Mouse (Mus musculus) liver, embryonic 16.5 days (tissue): ENCODE results near the gene Prss35. TPM values are rescaled to one million over a fixed set of nuclear protein-coding genes. Genes with fewer than 3 reads are reported as not detected.

Source experiments
- ATAC-seq: fragments of 200-750 bp; cut with Nextera tagmentation; 2 replicates; pipeline ENCODE4 v1.8.0; 2017; ENCODE audit warnings: low read depth, mild to moderate bottlenecking, moderate number of reproducible peaks, moderate library complexity
- H3K27ac ChIP-seq: fragments of 300-500 bp; sonication (generic); 2 replicates; pipeline ENCODE4 v1.5.1; 2014; ENCODE audit warnings: mild to moderate bottlenecking, low read length
- H3K27me3 ChIP-seq: fragments of 300-500 bp; sonication (generic); 2 replicates; pipeline ENCODE4 v1.6.1; 2014; ENCODE audit warnings: low read depth, low read length, mixed read lengths; ENCODE audit not compliant: control insufficient read depth, insufficient read depth
- H3K36me3 ChIP-seq: fragments of 300-500 bp; sonication (generic); 2 replicates; pipeline ENCODE4 v1.6.1; 2014; ENCODE audit warnings: mild to moderate bottlenecking; ENCODE audit not compliant: control insufficient read depth, insufficient read depth
- H3K4me1 ChIP-seq: fragments of 300-500 bp; sonication (generic); 2 replicates; pipeline ENCODE4 v1.6.1; 2014; ENCODE audit warnings: low read depth, low read length, mixed read lengths; ENCODE audit not compliant: control insufficient read depth
- H3K4me2 ChIP-seq: fragments of 300-500 bp; sonication (generic); 2 replicates; pipeline ENCODE4 v1.6.1; 2014; ENCODE audit warnings: low read depth, low read length, mixed read lengths
- H3K4me3 ChIP-seq: fragments of 300-500 bp; sonication (generic); 2 replicates; pipeline ENCODE4 v1.5.1; 2014; ENCODE audit warnings: low read depth, mild to moderate bottlenecking, low read length
- H3K9ac ChIP-seq: fragments of 300-500 bp; sonication (generic); 2 replicates; pipeline ENCODE4 v1.6.1; 2014; ENCODE audit warnings: low read depth, low read length
- H3K9me3 ChIP-seq: fragments of 300-500 bp; sonication (generic); replicated peaks from 2 replicates; pipeline ENCODE4 v1.6.1; 2016; ENCODE audit warnings: low read length; ENCODE audit not compliant: control insufficient read depth
- WGBS: fragments of 180-500 bp; shearing (Covaris S2); extraction: QIAGEN DNeasy Blood & Tissue Kit; methylation state at CpG from one replicate; pipeline ENCODE4 v1.1.7; 2014; ENCODE audit not compliant: insufficient replicate concordance; 5-methylcytosine and 5-hydroxymethylcytosine counted together
- polyA plus RNA-seq: library from polyadenylated mRNA; unstranded; fragments of >200 nt; fragmentation: Nextera tagmentation; extraction: Ambion mirVana; gene quantifications from 2 replicates; pipeline ENCODE4 v1.2.1, GENCODE M21; 2015

Prss35 gene
- polyA plus RNA-seq, 1 experiment from 2014 or later: 2.5 TPM

DNA sequence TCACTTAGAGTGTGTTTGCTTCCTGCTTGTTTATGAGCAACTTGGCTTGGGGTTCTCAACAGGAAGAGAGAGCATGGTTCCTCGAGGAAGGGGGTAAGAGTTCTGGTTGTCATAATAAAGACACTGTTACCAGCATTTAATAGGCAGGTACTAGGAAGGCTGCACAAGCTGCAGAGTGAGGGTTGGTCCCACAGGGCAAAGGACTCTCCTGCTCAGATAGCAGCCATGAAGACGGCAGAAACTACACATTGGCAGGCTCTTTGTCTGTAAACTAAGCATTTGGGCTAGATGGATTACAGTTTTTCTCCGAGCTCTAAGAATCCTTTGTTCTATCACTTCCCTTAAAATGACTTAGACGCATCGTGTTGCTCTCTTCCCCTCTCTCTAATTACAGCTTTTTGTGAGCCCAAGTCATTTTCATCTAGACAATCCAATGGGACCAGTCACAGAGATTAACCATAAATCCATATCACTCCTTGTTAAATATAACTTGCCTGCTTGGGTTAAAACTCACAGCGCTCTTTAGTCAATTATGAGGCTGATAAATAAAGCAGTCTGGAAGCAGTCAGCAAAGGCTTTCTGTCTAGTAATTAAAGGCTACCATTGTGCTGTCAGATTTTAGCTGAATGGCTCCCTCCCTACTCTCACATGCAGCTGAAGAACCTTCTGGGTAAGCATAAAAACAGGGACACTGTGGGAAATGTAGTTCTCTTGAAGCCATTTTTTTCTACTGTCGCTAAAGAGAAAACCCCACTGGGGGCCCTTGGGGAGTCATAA lies 17.7 kb upstream of the Prss35 start:
- no peaks in the 10 kb centered on the region for H3K9me3 ChIP-seq
- 55% methylated on average over 7 of the region's 7 CpGs for WGBS
- no peak overlapping the region for H3K4me3 ChIP-seq
- H3K9ac ChIP-seq: no peak overlapping the region
- H3K27ac ChIP-seq: no peak overlapping the region
- no peak overlapping the region for H3K4me2 ChIP-seq
- ATAC-seq: no peak
- no peaks in the 10 kb centered on the region for H3K27me3 ChIP-seq
- H3K36me3 ChIP-seq: no peaks in the 10 kb centered on the region
- H3K4me1 ChIP-seq: no peaks in the 10 kb centered on the region

GRCm38 (mm10) chr9:86726381-86726720 lies 17.1 kb upstream of the Prss35 start:
- no peak overlapping the region for H3K4me3 ChIP-seq
- H3K27me3 ChIP-seq: no peaks in the 10 kb centered on the region
- no peak for ATAC-seq
- 62% methylated on average over 5 of the region's 5 CpGs for WGBS
- no peaks in the 10 kb centered on the region for H3K4me1 ChIP-seq
- H3K9me3 ChIP-seq: no peaks in the 10 kb centered on the region
- no peak overlapping the region for H3K4me2 ChIP-seq
- H3K9ac ChIP-seq: no peak overlapping the region
- no peaks in the 10 kb centered on the region for H3K36me3 ChIP-seq
- H3K27ac ChIP-seq: no peak overlapping the region

- no peaks in the 10 kb centered on the region for H3K27me3 ChIP-seq
- no peak overlapping the region for H3K27ac ChIP-seq
- no peaks in the 10 kb centered on the region for H3K4me1 ChIP-seq
- H3K4me2 ChIP-seq: no peak overlapping the region
- whole genome bisulfite sequencing: 58% methylated on average over 10 of the region's 10 CpGs
- H3K4me3 ChIP-seq: no peak overlapping the region
- H3K9me3 ChIP-seq: no peaks in the 10 kb centered on the region
- no peak for ATAC-seq
- H3K9ac ChIP-seq: no peak overlapping the region
- H3K36me3 ChIP-seq: no peaks in the 10 kb centered on the region
These were observed 15.1 kb upstream of the Prss35 start for GRCm38 (mm10) chr9:86728214-86728814.

DNA sequence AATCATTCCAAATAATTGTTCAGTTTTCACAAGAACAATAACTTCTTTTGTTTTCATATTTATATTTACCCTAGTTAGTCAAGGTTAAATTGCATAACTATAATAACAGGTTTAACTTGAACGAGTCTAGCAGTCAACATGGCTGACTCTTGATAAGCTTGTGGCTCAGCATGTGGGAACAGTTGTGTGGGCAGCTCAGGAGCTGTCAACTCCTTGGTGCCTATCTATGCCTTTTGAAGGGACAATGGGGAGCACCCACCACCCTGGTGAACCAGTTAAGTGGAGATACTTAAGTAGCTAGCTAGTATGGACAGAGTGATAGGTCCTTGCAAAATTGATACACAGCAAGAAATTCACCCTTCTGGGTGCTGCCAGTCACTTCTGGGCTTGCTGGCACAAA lies 14.4 kb upstream of the Prss35 start:
- H3K9me3 ChIP-seq: no peaks in the 10 kb centered on the region
- no peak overlapping the region for H3K9ac ChIP-seq
- H3K36me3 ChIP-seq: no peaks in the 10 kb centered on the region
- 23% methylated on average over 1 of the region's 1 CpGs for WGBS
- no peaks in the 10 kb centered on the region for H3K27me3 ChIP-seq
- H3K4me2 ChIP-seq: no peak overlapping the region
- H3K4me1 ChIP-seq: no peaks in the 10 kb centered on the region
- no peak overlapping the region for H3K4me3 ChIP-seq
- no peak overlapping the region for H3K27ac ChIP-seq
- no peak for ATAC-seq

DNA sequence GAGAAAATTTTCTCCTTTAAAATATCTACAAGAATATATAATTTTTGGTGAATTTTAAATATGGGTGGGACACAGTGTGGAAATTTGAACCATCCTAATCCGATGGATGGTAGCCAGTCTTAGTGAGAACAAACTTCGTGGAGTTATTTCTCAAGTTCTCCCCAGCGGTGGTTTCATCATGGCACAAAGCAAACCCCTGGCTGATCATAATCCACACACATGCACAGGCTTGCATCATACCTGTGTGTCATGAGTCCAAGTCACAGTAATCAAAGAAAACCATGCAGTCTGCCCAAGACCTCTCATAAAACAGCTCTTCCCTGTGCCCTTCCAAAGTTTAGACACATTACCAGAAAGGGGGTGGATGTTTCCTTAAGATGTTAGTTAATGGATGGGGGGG lies 13.6 kb upstream of the Prss35 start:
- no peak overlapping the region for H3K4me2 ChIP-seq
- 59% methylated on average over 3 of the region's 3 CpGs for WGBS
- no peak for ATAC-seq
- no peak overlapping the region for H3K27ac ChIP-seq
- no peaks in the 10 kb centered on the region for H3K9me3 ChIP-seq
- H3K27me3 ChIP-seq: no peaks in the 10 kb centered on the region
- no peak overlapping the region for H3K4me3 ChIP-seq
- no peaks in the 10 kb centered on the region for H3K4me1 ChIP-seq
- no peak overlapping the region for H3K9ac ChIP-seq
- H3K36me3 ChIP-seq: no peaks in the 10 kb centered on the region

- Histone ChIP-seq H3K4me3 (no peak overlapping the region), H3K4me2 (no peak overlapping the region), H3K36me3 (no peaks in the 10 kb centered on the region), H3K9ac (no peak overlapping the region), H3K27ac (no peak overlapping the region), H3K9me3 (no peaks in the 10 kb centered on the region), H3K4me1 (no peaks in the 10 kb centered on the region), H3K27me3 (no peaks in the 10 kb centered on the region)
- ATAC-seq: no peak
These were observed 9.1 kb upstream of the Prss35 start for GRCm38 (mm10) chr9:86734357-86734756.

DNA sequence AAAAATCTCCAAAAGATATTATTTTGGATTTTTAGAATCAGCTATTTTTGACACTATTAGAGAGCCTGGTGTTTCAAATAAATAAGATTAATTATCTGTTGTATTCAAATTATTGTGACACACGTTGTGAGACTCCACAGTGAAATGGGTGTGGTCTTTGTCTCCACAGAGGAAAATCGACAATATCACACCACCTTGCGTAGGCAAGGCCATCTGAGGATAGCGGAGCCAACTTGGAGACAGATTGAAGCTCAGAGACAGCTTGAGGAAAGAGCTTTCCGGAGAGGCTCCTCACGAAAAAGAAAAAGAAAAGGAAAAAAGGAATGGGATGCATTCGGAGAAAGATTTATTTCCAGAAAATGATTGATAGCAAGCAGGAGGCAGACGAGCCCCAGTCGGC lies 8.7 kb upstream of the Prss35 start:
- H3K9ac ChIP-seq: no peak overlapping the region
- H3K27me3 ChIP-seq: no peaks in the 10 kb centered on the region
- H3K4me1 ChIP-seq: no peaks in the 10 kb centered on the region
- no peaks in the 10 kb centered on the region for H3K9me3 ChIP-seq
- H3K4me3 ChIP-seq: no peak overlapping the region
- no peak overlapping the region for H3K4me2 ChIP-seq
- H3K36me3 ChIP-seq: no peaks in the 10 kb centered on the region
- WGBS: 59% methylated on average over 9 of the region's 9 CpGs
- no peak for ATAC-seq
- no peak overlapping the region for H3K27ac ChIP-seq

- Histone ChIP-seq H3K36me3 (no peaks in the 10 kb centered on the region), H3K4me3 (no peak overlapping the region), H3K4me2 (no peak overlapping the region), H3K9ac (no peak overlapping the region), H3K27ac (no peak overlapping the region), H3K4me1 (no peaks in the 10 kb centered on the region), H3K27me3 (no peaks in the 10 kb centered on the region), H3K9me3 (no peaks in the 10 kb centered on the region)
- 61% methylated on average over 4 of the region's 4 CpGs for WGBS
- ATAC-seq: no peak
These were observed 6.5 kb upstream of the Prss35 start for GRCm38 (mm10) chr9:86736991-86737390.

- Histone ChIP-seq H3K4me2 (no peak overlapping the region), H3K4me1 (no peaks in the 10 kb centered on the region), H3K27me3 (no peaks in the 10 kb centered on the region), H3K27ac (no peak overlapping the region), H3K9ac (no peak overlapping the region), H3K36me3 (no peaks in the 10 kb centered on the region), H3K4me3 (no peak overlapping the region), H3K9me3 (no peaks in the 10 kb centered on the region)
- no peak for ATAC-seq
- WGBS: 59% methylated on average over 1 of the region's 1 CpGs
These were observed 5.4 kb upstream of the Prss35 start for GRCm38 (mm10) chr9:86738067-86738466.
